Mouse (Mus musculus) heart, adult 2 months (tissue): ENCODE measurements at regions not wholly inside any gene's neighbourhood (a gene's known extent, or its start where the extent isn't known, plus 50 kb on each side); places are given as distances from the start of the nearest gene placed in this dataset.

Source experiments
- CTCF ChIP-seq: fragments of 200-600 bp; IDR thresholded peaks from 2 replicates; pipeline ENCODE4 v1.8.1; 2022; ENCODE audit warnings: antibody characterized with exemption, mild to moderate bottlenecking, moderate library complexity
- POLR2A ChIP-seq: fragments of 200-500 bp; IDR thresholded peaks from 2 replicates; pipeline ENCODE4 v1.6.1; 2011; ENCODE audit warnings: mild to moderate bottlenecking, low read depth, low read length, control low read depth; ENCODE audit not compliant: insufficient read depth

GRCm38 (mm10) chr15:42838839-42839238 is 2704.7 kb downstream of the 9330182O14Rik start:
- TF ChIP-seq POLR2A (no peak), CTCF (no peak)
